Mouse (Mus musculus): ENCODE results near the gene Scimp. TPM values are rescaled to one million over a fixed set of nuclear protein-coding genes. Genes with fewer than 3 reads are reported as not detected.
"Not testable (repeated sequence)": the region's sequence is repeated elsewhere in the genome, so short reads cannot be mapped to it uniquely, and the experiment has no call there.

Gene Scimp
- polyA plus RNA-seq, 1 experiment from 2014 or later, result 0.35 TPM

- no peak overlapping the region for H3K9ac ChIP-seq
- no peaks in the 10 kb centered on the region for H3K27me3 ChIP-seq (replicated peaks)
- WGBS, result 84% methylated on average over 9 of the region's 9 CpGs
- H3K4me1 ChIP-seq, result 0 out of 2 replicates have a peak, but pooled peaks cover 5% of the 10 kb centered on the region
- no peaks in the 10 kb centered on the region for H3K36me3 ChIP-seq
- H3K27ac ChIP-seq, result no peak overlapping the region
- ATAC-seq (ENCODE audit: insufficient read depth, low FRiP score, low read depth), result no peak
- no peak overlapping the region for H3K4me2 ChIP-seq
- no peak overlapping the region for H3K4me3 ChIP-seq (replicated peaks)
- H3K9me3 ChIP-seq, result no peaks in the 10 kb centered on the region
These were observed 49.7 kb downstream of the Scimp start for GRCm38 (mm10) chr11:70762641-70763040.

- H3K36me3 ChIP-seq; H3K4me3 ChIP-seq (replicated peaks); H3K9me3 ChIP-seq; H3K27ac ChIP-seq; H3K4me1 ChIP-seq; H3K9ac ChIP-seq; ATAC-seq (ENCODE audit: insufficient read depth, low FRiP score, low read depth); H3K27me3 ChIP-seq (replicated peaks); H3K4me2 ChIP-seq: not testable (repeated sequence)
- WGBS, result 75% methylated on average over 3 of the region's 3 CpGs
These were observed 51.9 kb downstream of the Scimp start for GRCm38 (mm10) chr11:70760446-70760845.

GRCm38 (mm10) chr11:70755645-70756044 lies 56.7 kb downstream of the Scimp start:
- 0 out of 2 replicates have a peak, but pooled peaks have one; percentile 27 for ATAC-seq (ENCODE audit: insufficient read depth, low FRiP score, low read depth)
- H3K9ac ChIP-seq, result no peak overlapping the region
- H3K27ac ChIP-seq, result no peak overlapping the region
- no peak overlapping the region for H3K4me2 ChIP-seq
- H3K9me3 ChIP-seq, result no peaks in the 10 kb centered on the region
- H3K36me3 ChIP-seq, result no peaks in the 10 kb centered on the region
- WGBS, result 8% methylated on average over 7 of the region's 7 CpGs
- H3K4me3 ChIP-seq (replicated peaks), result no peak overlapping the region
- no peaks in the 10 kb centered on the region for H3K4me1 ChIP-seq
- H3K27me3 ChIP-seq (replicated peaks), result no peaks in the 10 kb centered on the region

- H3K27me3 ChIP-seq (replicated peaks), result no peaks in the 10 kb centered on the region
- H3K9ac ChIP-seq, result no peak overlapping the region
- WGBS, result 53% methylated on average over 7 of the region's 7 CpGs
- ATAC-seq (ENCODE audit: insufficient read depth, low FRiP score, low read depth), result no peak
- no peaks in the 10 kb centered on the region for H3K9me3 ChIP-seq
- H3K4me2 ChIP-seq, result no peak overlapping the region
- H3K4me3 ChIP-seq (replicated peaks), result no peak overlapping the region
- H3K4me1 ChIP-seq, result no peaks in the 10 kb centered on the region
- no peaks in the 10 kb centered on the region for H3K36me3 ChIP-seq
- H3K27ac ChIP-seq, result no peak overlapping the region
These were observed 57.4 kb downstream of the Scimp start for GRCm38 (mm10) chr11:70754958-70755357.

- H3K4me2 ChIP-seq, result no peak overlapping the region
- H3K36me3 ChIP-seq, result no peaks in the 10 kb centered on the region
- no peak for ATAC-seq (ENCODE audit: insufficient read depth, low FRiP score, low read depth)
- H3K4me1 ChIP-seq, result no peaks in the 10 kb centered on the region
- no peaks in the 10 kb centered on the region for H3K9me3 ChIP-seq
- no peak overlapping the region for H3K4me3 ChIP-seq (replicated peaks)
- no peak overlapping the region for H3K9ac ChIP-seq
- 62% methylated on average over 4 of the region's 4 CpGs for WGBS
- no peaks in the 10 kb centered on the region for H3K27me3 ChIP-seq (replicated peaks)
- H3K27ac ChIP-seq, result no peak overlapping the region
These were observed 57.9 kb downstream of the Scimp start for GRCm38 (mm10) chr11:70754476-70754875.

DNA sequence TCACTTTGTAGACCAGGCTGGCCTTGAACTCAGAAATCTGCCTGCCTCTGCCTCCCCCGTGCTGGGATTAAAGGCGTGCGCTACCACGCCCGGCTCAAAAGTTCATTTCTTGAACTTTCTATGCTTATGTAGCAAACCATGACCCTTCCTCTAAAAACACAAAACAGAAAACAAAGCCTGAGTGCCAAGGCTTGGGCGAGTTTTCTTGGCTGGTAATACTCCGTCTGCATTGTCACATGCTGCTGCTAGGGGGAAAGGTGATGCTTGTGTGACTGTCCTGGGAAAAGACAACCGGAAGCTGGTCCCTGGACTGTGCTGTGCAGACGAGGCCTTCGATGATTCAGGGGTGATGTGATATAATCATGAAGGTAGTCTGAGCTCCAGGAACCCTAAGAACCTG lies 59.2 kb downstream of the Scimp start:
- Histone ChIP-seq H3K27ac (no peak overlapping the region), H3K36me3 (no peaks in the 10 kb centered on the region), H3K9ac (no peak overlapping the region), H3K4me2 (no peak overlapping the region), H3K9me3 (no peaks in the 10 kb centered on the region), H3K4me3 (replicated peaks) (no peak overlapping the region), H3K4me1 (no peaks in the 10 kb centered on the region), H3K27me3 (replicated peaks) (no peaks in the 10 kb centered on the region)
- ATAC-seq (ENCODE audit: insufficient read depth, low FRiP score, low read depth), result no peak
- 90% methylated on average over 10 of the region's 10 CpGs for WGBS

- no peaks in the 10 kb centered on the region for H3K4me1 ChIP-seq
- no peak overlapping the region for H3K27ac ChIP-seq
- 68% methylated on average over 4 of the region's 4 CpGs for WGBS
- no peaks in the 10 kb centered on the region for H3K36me3 ChIP-seq
- H3K27me3 ChIP-seq (replicated peaks), result no peaks in the 10 kb centered on the region
- no peak overlapping the region for H3K9ac ChIP-seq
- peak; percentile 10; the same call in 1 of the 2 replicates for ATAC-seq (ENCODE audit: insufficient read depth, low FRiP score, low read depth)
- no peak overlapping the region for H3K4me3 ChIP-seq (replicated peaks)
- no peaks in the 10 kb centered on the region for H3K9me3 ChIP-seq
- H3K4me2 ChIP-seq, result no peak overlapping the region
These were observed 59.9 kb downstream of the Scimp start for GRCm38 (mm10) chr11:70752337-70753017.

- ATAC-seq (ENCODE audit: insufficient read depth, low FRiP score, low read depth), result no peak
These were observed 64.4 kb downstream of the Scimp start for GRCm38 (mm10) chr11:70747876-70748545.

DNA sequence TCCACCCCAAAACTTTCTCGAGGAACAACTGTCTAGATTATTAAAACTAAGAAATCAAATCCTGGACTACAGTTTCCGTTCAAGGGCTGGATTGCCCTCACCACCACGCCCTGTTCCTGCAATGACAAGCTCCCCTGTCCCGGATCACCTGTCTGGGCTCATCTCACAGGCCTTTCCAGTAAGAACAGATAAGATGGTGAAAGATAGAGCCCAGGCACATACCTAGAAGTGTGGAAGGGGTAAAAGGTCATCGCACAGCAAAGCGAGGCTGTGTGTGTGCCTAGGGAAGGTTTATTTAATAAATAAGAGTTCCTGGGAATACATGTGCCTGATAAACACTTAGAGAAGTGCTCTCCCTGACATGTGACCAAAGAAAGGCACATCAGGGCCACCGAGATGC lies 66.8 kb downstream of the Scimp start:
- ATAC-seq (ENCODE audit: insufficient read depth, low FRiP score, low read depth), result no peak
- 71% methylated on average over 7 of the region's 7 CpGs for WGBS
- no peaks in the 10 kb centered on the region for H3K9me3 ChIP-seq
- no peak overlapping the region for H3K4me2 ChIP-seq
- no peak overlapping the region for H3K4me3 ChIP-seq (replicated peaks)
- no peaks in the 10 kb centered on the region for H3K36me3 ChIP-seq
- H3K4me1 ChIP-seq, result no peaks in the 10 kb centered on the region
- H3K9ac ChIP-seq, result no peak overlapping the region
- no peaks in the 10 kb centered on the region for H3K27me3 ChIP-seq (replicated peaks)
- no peak overlapping the region for H3K27ac ChIP-seq

More at GRCm38 (mm10) chr11:70747876-70748545, 64.4 kb downstream of the Scimp start:
- Histone ChIP-seq H3K27me3 (replicated peaks) (no peaks in the 10 kb centered on the region), H3K4me2 (no peak overlapping the region), H3K4me1 (no peaks in the 10 kb centered on the region), H3K9ac (no peak overlapping the region), H3K9me3 (no peaks in the 10 kb centered on the region), H3K27ac (no peak overlapping the region), H3K4me3 (replicated peaks) (no peak overlapping the region), H3K36me3 (no peaks in the 10 kb centered on the region)
- WGBS, result 68% methylated on average over 4 of the region's 4 CpGs

- Histone ChIP-seq H3K4me3 (replicated peaks) (no peak overlapping the region), H3K9ac (no peak overlapping the region), H3K4me1 (no peaks in the 10 kb centered on the region), H3K9me3 (no peaks in the 10 kb centered on the region), H3K27ac (no peak overlapping the region), H3K36me3 (no peaks in the 10 kb centered on the region), H3K4me2 (no peak overlapping the region), H3K27me3 (replicated peaks) (no peaks in the 10 kb centered on the region)
- no peak for ATAC-seq (ENCODE audit: insufficient read depth, low FRiP score, low read depth)
- WGBS, result 76% methylated on average over 12 of the region's 12 CpGs
These were observed 69.6 kb downstream of the Scimp start for GRCm38 (mm10) chr11:70742581-70743459.

GRCm38 (mm10) chr11:70742117-70742516 lies 70.3 kb downstream of the Scimp start:
- Histone ChIP-seq H3K4me1 (no peaks in the 10 kb centered on the region), H3K4me2 (no peak overlapping the region), H3K9ac (no peak overlapping the region), H3K36me3 (no peaks in the 10 kb centered on the region), H3K27me3 (replicated peaks) (no peaks in the 10 kb centered on the region), H3K27ac (no peak overlapping the region), H3K4me3 (replicated peaks) (no peak overlapping the region), H3K9me3 (no peaks in the 10 kb centered on the region)
- 83% methylated on average over 7 of the region's 7 CpGs for WGBS
- ATAC-seq (ENCODE audit: insufficient read depth, low FRiP score, low read depth), result no peak

DNA sequence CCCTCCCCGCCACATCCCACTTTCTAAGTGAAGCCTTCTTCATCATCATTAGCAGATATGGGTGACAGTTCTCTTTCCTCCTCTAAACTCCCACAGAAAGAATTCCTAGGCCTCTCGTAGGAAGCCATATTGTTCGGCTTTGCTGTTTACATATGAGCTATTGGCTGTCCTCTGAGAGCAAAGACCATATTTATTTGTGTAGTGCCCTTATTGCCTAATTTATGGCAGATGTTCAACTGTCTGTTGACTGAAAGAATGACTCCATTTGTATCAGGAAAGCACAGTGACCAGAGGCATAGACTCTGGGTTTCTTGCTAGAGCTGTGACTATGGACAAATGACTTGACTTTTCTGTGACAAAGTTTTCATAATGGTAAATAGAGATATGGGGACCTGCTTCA lies 70.8 kb downstream of the Scimp start:
- no peaks in the 10 kb centered on the region for H3K4me1 ChIP-seq
- 75% methylated on average over 3 of the region's 3 CpGs for whole genome bisulfite sequencing
- no peaks in the 10 kb centered on the region for H3K36me3 ChIP-seq
- H3K4me2 ChIP-seq, result no peak overlapping the region
- H3K4me3 ChIP-seq (replicated peaks), result no peak overlapping the region
- ATAC-seq (ENCODE audit: insufficient read depth, low FRiP score, low read depth), result no peak
- H3K9ac ChIP-seq, result no peak overlapping the region
- no peaks in the 10 kb centered on the region for H3K9me3 ChIP-seq
- no peaks in the 10 kb centered on the region for H3K27me3 ChIP-seq (replicated peaks)
- H3K27ac ChIP-seq, result no peak overlapping the region
